Mouse (Mus musculus): Measurements from ENCODE around the gene Dnah11. TPM values are rescaled to one million over a fixed set of nuclear protein-coding genes. Genes with fewer than 3 reads are reported as not detected.
"Not testable (repeated sequence)": the region's sequence is repeated elsewhere in the genome, so short reads cannot be mapped to it uniquely, and the experiment has no call there.

Dnah11 gene
- polyA plus RNA-seq, 1 experiment from 2014 or later = 0.22 TPM

DNA sequence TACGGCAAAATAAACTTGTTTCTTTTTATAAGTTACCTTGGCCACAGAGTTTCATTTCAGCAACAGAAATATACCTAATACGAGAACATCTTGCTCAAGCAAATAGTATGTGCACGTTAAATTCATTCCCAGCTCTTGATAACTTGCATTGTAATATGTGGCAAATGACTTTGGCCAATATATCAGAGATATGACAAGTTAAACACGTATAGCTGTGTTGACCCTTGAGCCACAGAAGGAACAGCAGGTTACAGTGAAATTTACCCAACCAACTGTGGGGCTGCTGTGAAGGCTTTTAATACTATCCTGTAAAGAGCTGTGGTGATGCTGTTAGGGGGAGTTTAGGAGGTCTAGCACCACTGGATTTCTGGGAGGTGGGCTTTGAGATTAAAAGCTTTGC lies 298.0 kb downstream of the Dnah11 start:
- H3K4me1 ChIP-seq (replicated peaks; ENCODE audit: control insufficient read depth, insufficient read depth, low read length); H3K4me2 ChIP-seq; H3K9ac ChIP-seq (ENCODE audit: low read depth, low read length); ATAC-seq (replicated peaks; ENCODE audit: low FRiP score); H3K27me3 ChIP-seq (replicated peaks; ENCODE audit: control insufficient read depth, insufficient read depth, low read length); H3K9me3 ChIP-seq (ENCODE audit: control insufficient read depth, low read length); DNase-seq (ENCODE audit: low spot score); H3K36me3 ChIP-seq (ENCODE audit: control insufficient read depth, insufficient read depth, low read length); H3K27ac ChIP-seq (ENCODE audit: low read depth, low read length); H3K4me3 ChIP-seq (ENCODE audit: low read depth, low read length): not testable (repeated sequence)
- WGBS = no CpG with 5 or more reads among the region's 4 CpGs

DNA sequence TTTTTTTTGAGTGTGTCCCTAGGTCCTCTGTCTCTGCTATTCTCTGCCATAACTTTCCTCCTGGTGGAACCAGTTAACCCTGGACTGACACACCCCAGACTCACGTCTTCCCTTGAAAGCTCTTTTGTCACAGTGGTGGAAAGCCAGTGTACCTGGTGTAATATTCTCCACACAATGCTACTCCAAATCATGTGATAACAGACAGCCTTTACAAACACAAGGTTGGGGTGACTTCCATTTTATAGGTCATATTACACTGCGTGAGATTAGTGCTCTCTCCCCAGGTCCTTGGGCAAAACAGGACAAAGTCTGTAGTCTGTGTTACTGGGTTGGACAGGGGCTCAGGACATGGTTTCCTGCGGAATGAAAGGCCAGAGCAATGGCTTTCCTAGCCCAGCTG lies 311.4 kb downstream of the Dnah11 start:
- Histone ChIP-seq H3K27me3 (replicated peaks; ENCODE audit: control insufficient read depth, insufficient read depth, low read length) (no peaks in the 10 kb centered on the region), H3K27ac (ENCODE audit: low read depth, low read length) (no peak overlapping the region), H3K9ac (ENCODE audit: low read depth, low read length) (no peak overlapping the region), H3K9me3 (ENCODE audit: control insufficient read depth, low read length) (no peaks in the 10 kb centered on the region), H3K4me3 (ENCODE audit: low read depth, low read length) (no peak overlapping the region), H3K4me2 (no peak overlapping the region), H3K36me3 (ENCODE audit: control insufficient read depth, insufficient read depth, low read length) (0 out of 2 replicates have a peak, but pooled peaks cover 2% of the 10 kb centered on the region), H3K4me1 (replicated peaks; ENCODE audit: control insufficient read depth, insufficient read depth, low read length) (no peaks in the 10 kb centered on the region)
- no peak for ATAC-seq (replicated peaks; ENCODE audit: low FRiP score)
- DNase-seq (ENCODE audit: low spot score) = no peak
- WGBS = 79% methylated on average over 3 of the region's 3 CpGs

DNA sequence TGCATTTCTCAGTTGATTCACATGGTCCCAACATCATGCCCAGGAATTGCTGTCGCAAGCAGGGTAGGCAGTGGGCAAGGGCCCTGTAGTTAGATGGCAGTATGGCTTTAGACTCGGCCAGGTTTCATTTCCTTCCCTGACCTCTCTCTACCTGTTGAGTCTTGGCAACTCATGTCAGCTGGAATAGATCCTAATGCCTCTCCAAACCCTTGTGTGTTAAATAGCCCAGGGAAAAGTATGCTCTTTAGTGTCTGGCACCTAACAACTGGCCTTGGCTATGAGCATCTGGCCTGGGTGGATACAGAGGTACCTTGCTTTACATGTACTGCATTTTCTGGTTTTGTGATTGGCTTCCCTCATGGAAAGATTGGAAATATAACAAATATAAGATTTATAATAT lies 314.2 kb downstream of the Dnah11 start:
- H3K9ac ChIP-seq (ENCODE audit: low read depth, low read length) = no peak overlapping the region
- ATAC-seq (replicated peaks; ENCODE audit: low FRiP score) = no peak
- H3K4me2 ChIP-seq = no peak overlapping the region
- no peak for DNase-seq (ENCODE audit: low spot score)
- H3K36me3 ChIP-seq (ENCODE audit: control insufficient read depth, insufficient read depth, low read length) = 0 out of 2 replicates have a peak, but pooled peaks cover 2% of the 10 kb centered on the region
- no peaks in the 10 kb centered on the region for H3K27me3 ChIP-seq (replicated peaks; ENCODE audit: control insufficient read depth, insufficient read depth, low read length)
- WGBS = 90% methylated on average over 2 of the region's 2 CpGs
- H3K4me3 ChIP-seq (ENCODE audit: low read depth, low read length) = no peak overlapping the region
- H3K9me3 ChIP-seq (ENCODE audit: control insufficient read depth, low read length) = no peaks in the 10 kb centered on the region
- no peaks in the 10 kb centered on the region for H3K4me1 ChIP-seq (replicated peaks; ENCODE audit: control insufficient read depth, insufficient read depth, low read length)
- H3K27ac ChIP-seq (ENCODE audit: low read depth, low read length) = no peak overlapping the region

DNA sequence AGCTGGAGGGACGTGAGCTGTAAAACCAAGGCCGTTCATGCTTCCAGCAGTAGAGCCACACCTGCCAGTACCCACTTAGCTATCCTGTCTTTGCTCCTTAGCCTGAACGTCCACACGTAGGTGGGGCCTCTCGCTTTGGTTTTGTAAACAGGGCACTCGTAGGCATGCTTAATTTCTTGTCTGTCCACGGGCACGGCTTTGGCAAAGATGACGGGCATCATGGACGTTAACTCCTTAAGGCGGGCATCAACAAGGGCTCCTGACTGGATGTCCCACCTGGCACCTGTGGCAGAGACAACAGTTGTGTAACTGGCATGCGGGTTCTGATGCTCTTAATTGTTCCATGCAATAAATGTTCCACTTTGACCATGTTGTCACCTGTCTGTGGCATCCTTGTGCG lies 320.5 kb downstream of the Dnah11 start:
- DNase-seq (ENCODE audit: low spot score) = no peak
- H3K4me1 ChIP-seq (replicated peaks; ENCODE audit: control insufficient read depth, insufficient read depth, low read length) = no peaks in the 10 kb centered on the region
- H3K9ac ChIP-seq (ENCODE audit: low read depth, low read length) = no peak overlapping the region
- 90% methylated on average over 13 of the region's 13 CpGs for WGBS
- H3K36me3 ChIP-seq (ENCODE audit: control insufficient read depth, insufficient read depth, low read length) = peaks cover 18% of the 10 kb centered on the region
- no peak overlapping the region for H3K4me3 ChIP-seq (ENCODE audit: low read depth, low read length)
- no peak overlapping the region for H3K4me2 ChIP-seq
- no peak overlapping the region for H3K27ac ChIP-seq (ENCODE audit: low read depth, low read length)
- no peaks in the 10 kb centered on the region for H3K9me3 ChIP-seq (ENCODE audit: control insufficient read depth, low read length)
- H3K27me3 ChIP-seq (replicated peaks; ENCODE audit: control insufficient read depth, insufficient read depth, low read length) = no peaks in the 10 kb centered on the region
- ATAC-seq (replicated peaks; ENCODE audit: low FRiP score) = no peak

DNA sequence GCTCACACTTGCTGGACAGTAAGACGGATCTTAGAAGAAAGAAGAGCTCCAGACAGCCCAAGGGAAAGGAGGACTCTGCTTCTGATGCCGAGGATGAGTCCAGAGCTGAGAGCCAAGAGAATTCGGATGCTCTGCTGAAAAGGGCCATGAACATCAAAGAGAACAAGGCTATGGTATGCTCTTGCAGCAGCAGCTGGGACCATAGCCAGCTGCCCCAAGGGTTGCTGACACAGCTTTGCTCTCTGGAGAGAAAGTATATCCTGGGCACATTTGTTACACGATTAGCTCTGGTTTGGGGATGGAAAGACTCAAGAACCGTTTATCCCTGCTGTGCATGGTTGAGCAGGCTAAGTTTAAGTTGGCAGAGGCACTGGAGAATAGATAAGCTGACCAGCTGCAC lies 326.6 kb downstream of the Dnah11 start:
- H3K36me3 ChIP-seq (ENCODE audit: control insufficient read depth, insufficient read depth, low read length) = peaks cover 37% of the 10 kb centered on the region
- H3K27ac ChIP-seq (ENCODE audit: low read depth, low read length) = no peak overlapping the region
- no peak overlapping the region for H3K4me2 ChIP-seq
- no peaks in the 10 kb centered on the region for H3K4me1 ChIP-seq (replicated peaks; ENCODE audit: control insufficient read depth, insufficient read depth, low read length)
- ATAC-seq (replicated peaks; ENCODE audit: low FRiP score) (no peak), DNase-seq (ENCODE audit: low spot score) (no peak)
- H3K4me3 ChIP-seq (ENCODE audit: low read depth, low read length) = no peak overlapping the region
- no peak overlapping the region for H3K9ac ChIP-seq (ENCODE audit: low read depth, low read length)
- no peaks in the 10 kb centered on the region; the same call in 1 of the 2 replicates for H3K9me3 ChIP-seq (ENCODE audit: control insufficient read depth, low read length)
- H3K27me3 ChIP-seq (replicated peaks; ENCODE audit: control insufficient read depth, insufficient read depth, low read length) = no peaks in the 10 kb centered on the region
- 95% methylated on average over 5 of the region's 5 CpGs for WGBS

DNA sequence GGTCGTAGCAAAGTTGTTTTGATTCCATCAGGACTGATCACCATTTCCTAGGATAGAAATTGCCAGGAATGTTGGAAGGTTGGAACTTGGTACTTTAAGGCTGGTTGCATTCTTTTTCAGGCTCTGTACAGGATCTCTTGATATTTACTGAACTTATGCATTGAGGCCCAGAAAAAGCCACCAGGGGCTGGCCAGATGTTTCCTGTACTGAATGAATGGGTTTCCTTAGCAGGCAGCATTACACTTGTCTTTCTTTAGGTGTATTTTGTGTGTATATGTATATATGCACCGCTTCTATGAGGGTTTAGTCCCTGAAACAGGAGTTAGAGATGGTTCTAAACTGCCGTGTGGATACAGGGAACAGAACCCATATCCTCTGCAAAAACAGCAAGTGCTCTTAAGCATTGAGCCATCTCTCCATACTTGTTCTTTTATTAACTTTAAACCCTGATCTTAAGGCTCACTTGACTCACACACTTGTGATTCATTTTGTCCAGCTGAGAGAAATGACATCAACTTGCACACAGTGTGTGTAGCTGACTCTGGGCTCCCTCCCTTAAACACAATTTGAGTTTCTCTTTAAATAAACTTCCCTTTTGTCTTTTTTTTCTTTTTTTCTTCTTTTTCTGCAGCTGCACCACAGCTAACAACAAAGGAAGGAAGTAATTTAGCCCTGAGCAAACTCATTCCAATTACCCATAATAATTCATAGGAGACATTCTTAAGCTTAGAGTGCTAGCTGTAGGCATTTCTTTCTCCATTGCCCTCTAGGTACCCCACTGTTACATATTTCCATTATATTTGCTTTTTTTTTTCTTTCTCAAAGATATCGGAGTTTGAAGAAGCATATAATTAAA lies 330.9 kb downstream of the Dnah11 start:
- Histone ChIP-seq H3K4me2 (no peak overlapping the region), H3K27me3 (replicated peaks; ENCODE audit: control insufficient read depth, insufficient read depth, low read length) (no peaks in the 10 kb centered on the region), H3K9me3 (ENCODE audit: control insufficient read depth, low read length) (no peaks in the 10 kb centered on the region; the same call in 1 of the 2 replicates), H3K4me1 (replicated peaks; ENCODE audit: control insufficient read depth, insufficient read depth, low read length) (no peaks in the 10 kb centered on the region), H3K36me3 (ENCODE audit: control insufficient read depth, insufficient read depth, low read length) (peaks cover 31% of the 10 kb centered on the region), H3K4me3 (ENCODE audit: low read depth, low read length) (no peak overlapping the region), H3K9ac (ENCODE audit: low read depth, low read length) (no peak overlapping the region), H3K27ac (ENCODE audit: low read depth, low read length) (no peak overlapping the region)
- ATAC-seq (replicated peaks; ENCODE audit: low FRiP score) (no peak), DNase-seq (ENCODE audit: low spot score) (no peak)
- WGBS = 86% methylated on average over 4 of the region's 4 CpGs

DNA sequence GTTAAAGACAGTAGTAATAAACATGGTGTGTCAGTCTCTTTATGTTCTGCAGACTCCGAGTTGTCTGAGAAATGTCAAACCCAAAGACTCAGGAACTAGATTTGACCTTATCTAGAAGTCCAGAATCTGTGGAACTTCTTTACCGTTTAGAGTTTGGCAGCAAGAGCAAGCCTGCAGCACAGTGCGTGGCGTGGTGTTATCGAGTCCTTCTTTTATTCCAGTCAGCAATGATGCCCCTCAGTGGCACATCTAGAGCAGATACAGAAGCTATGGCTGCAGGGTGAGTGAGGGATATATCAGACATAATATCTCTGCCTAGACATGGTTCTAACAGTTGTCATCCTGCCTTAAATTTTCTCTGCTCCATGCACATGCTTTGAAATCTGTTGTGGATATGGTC lies 336.2 kb downstream of the Dnah11 start:
- DNase-seq (ENCODE audit: low spot score) = no peak
- no peak overlapping the region for H3K9ac ChIP-seq (ENCODE audit: low read depth, low read length)
- WGBS = 49% methylated on average over 5 of the region's 5 CpGs
- H3K4me1 ChIP-seq (replicated peaks; ENCODE audit: control insufficient read depth, insufficient read depth, low read length) = 0 out of 2 replicates have a peak, but pooled peaks cover 2% of the 10 kb centered on the region
- no peaks in the 10 kb centered on the region for H3K27me3 ChIP-seq (replicated peaks; ENCODE audit: control insufficient read depth, insufficient read depth, low read length)
- no peak overlapping the region for H3K27ac ChIP-seq (ENCODE audit: low read depth, low read length)
- no peak overlapping the region for H3K4me2 ChIP-seq
- ATAC-seq (replicated peaks; ENCODE audit: low FRiP score) = no peak
- no peak overlapping the region for H3K4me3 ChIP-seq (ENCODE audit: low read depth, low read length)
- peaks cover 13% of the 10 kb centered on the region; the same call in 1 of the 2 replicates for H3K36me3 ChIP-seq (ENCODE audit: control insufficient read depth, insufficient read depth, low read length)
- H3K9me3 ChIP-seq (ENCODE audit: control insufficient read depth, low read length) = no peaks in the 10 kb centered on the region

DNA sequence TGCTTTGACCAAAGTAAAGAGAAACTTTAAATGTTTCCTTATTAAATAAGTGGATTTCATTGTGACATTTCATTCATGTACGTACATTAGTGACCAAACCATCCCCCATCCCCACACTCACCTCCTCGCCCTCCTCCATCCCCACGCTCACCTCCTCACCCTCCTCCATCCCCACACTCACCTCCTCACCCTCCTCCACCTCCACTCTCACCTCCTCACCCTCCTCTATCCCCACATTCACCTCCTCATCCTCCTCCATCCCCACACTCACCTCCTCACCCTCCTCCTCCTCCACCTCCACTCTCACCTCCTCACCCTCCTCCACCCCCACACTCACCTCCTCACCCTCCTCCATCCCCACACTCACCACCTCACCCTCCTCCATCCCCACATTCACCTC lies 337.6 kb downstream of the Dnah11 start:
- ATAC-seq (replicated peaks; ENCODE audit: low FRiP score) = no peak
- Histone ChIP-seq H3K4me3 (ENCODE audit: low read depth, low read length) (no peak overlapping the region), H3K9ac (ENCODE audit: low read depth, low read length) (no peak overlapping the region), H3K27me3 (replicated peaks; ENCODE audit: control insufficient read depth, insufficient read depth, low read length) (no peaks in the 10 kb centered on the region), H3K9me3 (ENCODE audit: control insufficient read depth, low read length) (no peaks in the 10 kb centered on the region), H3K27ac (ENCODE audit: low read depth, low read length) (no peak overlapping the region), H3K4me2 (no peak overlapping the region), H3K36me3 (ENCODE audit: control insufficient read depth, insufficient read depth, low read length) (peaks cover under 1% of the 10 kb centered on the region; the same call in 1 of the 2 replicates), H3K4me1 (replicated peaks; ENCODE audit: control insufficient read depth, insufficient read depth, low read length) (0 out of 2 replicates have a peak, but pooled peaks cover 2% of the 10 kb centered on the region)
- DNase-seq (ENCODE audit: low spot score) = no peak
- 64% methylated on average over 3 of the region's 3 CpGs for WGBS

DNA sequence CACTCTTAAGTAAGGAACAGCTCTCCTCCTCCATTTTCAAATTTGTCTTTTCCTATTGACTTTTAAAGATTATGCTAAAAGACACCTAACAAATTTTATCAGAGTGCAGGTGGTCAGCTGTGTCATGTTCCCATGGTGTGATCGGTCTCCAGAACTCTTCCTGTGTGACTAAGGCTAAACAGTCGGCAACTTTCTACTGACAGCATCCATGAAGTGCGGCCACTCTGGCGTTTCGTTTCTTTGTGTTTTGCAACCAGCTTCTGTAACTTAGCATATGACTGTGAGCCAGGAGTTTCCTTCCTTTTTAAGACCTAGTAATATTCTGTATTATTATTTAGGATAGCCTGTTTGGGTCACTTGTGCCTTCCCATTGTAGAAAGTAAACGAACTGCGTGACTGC lies 338.0 kb downstream of the Dnah11 start:
- no peak for ATAC-seq (replicated peaks; ENCODE audit: low FRiP score)
- no peak for DNase-seq (ENCODE audit: low spot score)
- Histone ChIP-seq H3K36me3 (ENCODE audit: control insufficient read depth, insufficient read depth, low read length) (no peaks in the 10 kb centered on the region), H3K27ac (ENCODE audit: low read depth, low read length) (no peak overlapping the region), H3K27me3 (replicated peaks; ENCODE audit: control insufficient read depth, insufficient read depth, low read length) (no peaks in the 10 kb centered on the region), H3K9ac (ENCODE audit: low read depth, low read length) (no peak overlapping the region), H3K9me3 (ENCODE audit: control insufficient read depth, low read length) (no peaks in the 10 kb centered on the region), H3K4me2 (no peak overlapping the region), H3K4me1 (replicated peaks; ENCODE audit: control insufficient read depth, insufficient read depth, low read length) (0 out of 2 replicates have a peak, but pooled peaks cover 2% of the 10 kb centered on the region), H3K4me3 (ENCODE audit: low read depth, low read length) (no peak overlapping the region)
- 70% methylated on average over 7 of the region's 7 CpGs for WGBS
